Mouse (Mus musculus): ENCODE measurements at regions not wholly inside any gene's neighbourhood (a gene's known extent, or its start where the extent isn't known, plus 50 kb on each side); places are given as distances from the start of the nearest gene placed in this dataset.

DNA sequence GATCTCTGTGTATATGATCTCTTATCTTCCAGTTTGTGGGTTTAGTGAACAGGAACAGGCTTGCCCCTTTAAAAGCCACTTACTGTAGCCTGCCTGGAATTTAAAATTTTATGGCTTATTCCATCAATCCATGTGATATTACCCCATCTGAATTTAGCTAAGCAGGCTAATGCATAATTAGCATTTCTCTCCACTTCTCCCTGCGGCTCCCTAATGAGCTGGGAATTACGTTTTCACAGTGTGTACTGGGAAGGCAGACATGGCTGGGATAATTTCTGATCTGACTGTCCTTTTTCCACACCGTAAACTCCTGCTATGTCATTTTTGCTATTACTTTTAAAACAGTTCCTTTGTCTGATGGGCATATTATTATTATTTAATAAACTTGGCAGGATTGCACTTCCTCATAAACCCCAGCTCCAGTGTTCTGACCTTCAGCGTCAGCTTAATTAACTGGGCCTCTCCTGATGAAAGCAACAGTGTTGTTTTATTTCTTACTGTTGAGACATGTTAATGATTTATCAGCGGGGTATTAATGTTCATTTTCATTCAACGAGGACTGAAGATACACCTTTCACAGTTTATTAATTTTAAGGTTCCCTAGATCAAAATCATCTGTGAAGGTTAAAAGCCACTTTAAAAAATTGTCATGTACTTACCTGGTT, 185.4 kb upstream of the Lcorl start:
- no peak overlapping the region for H3K9ac ChIP-seq (ENCODE audit: low read length)
- WGBS: 61% methylated on average over 6 of the region's 6 CpGs
- H3K4me2 ChIP-seq (ENCODE audit: low read depth, low read length): no peak overlapping the region
- no peak overlapping the region for H3K27ac ChIP-seq (ENCODE audit: low read length)
- ATAC-seq (ENCODE audit: low read depth): no peak
- no peaks in the 10 kb centered on the region for H3K9me3 ChIP-seq (ENCODE audit: control insufficient read depth, low read length)
- H3K27me3 ChIP-seq (ENCODE audit: control insufficient read depth, insufficient read depth, low read depth, low read length): no peaks in the 10 kb centered on the region
- H3K36me3 ChIP-seq (ENCODE audit: control insufficient read depth, insufficient read depth, low read length): no peaks in the 10 kb centered on the region
- H3K4me1 ChIP-seq (replicated peaks; ENCODE audit: control insufficient read depth, insufficient read depth, low read length): no peaks in the 10 kb centered on the region
- no peak overlapping the region for H3K4me3 ChIP-seq (ENCODE audit: low read length)

DNA sequence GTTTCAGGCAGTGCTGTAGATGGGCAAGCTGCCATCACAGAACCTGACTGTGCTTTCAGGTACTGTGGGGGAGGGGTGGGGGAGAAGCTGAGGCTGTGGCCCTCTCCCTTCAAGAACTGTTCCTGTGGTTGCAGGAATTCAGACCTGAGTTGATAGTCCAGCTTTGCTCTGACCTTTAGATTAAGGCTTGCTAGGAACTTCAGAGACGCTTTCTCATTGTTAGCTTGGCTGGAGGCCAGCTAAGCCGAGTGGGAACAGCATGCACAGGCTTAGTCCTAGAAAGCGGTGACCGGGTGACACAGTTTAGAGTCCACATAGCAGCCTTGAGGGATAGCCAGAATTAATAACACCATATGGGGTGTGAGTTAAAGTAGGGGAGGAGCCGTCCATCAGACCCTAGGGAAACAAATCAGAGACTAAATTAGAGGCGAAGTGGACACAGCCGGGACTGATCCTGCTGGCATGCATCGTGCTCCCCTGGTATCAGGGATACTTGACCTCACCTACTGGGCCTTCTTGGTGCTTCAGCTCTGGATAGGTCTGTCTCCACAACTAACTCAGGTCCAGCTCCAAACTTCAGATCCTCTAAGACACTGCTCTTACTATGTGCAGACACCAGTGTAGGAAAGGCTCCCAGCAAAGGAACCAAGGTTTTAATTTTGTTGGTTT, 175.7 kb upstream of the Lcorl start:
- no peaks in the 10 kb centered on the region for H3K27me3 ChIP-seq (ENCODE audit: control insufficient read depth, insufficient read depth, low read depth, low read length)
- no peak overlapping the region for H3K27ac ChIP-seq (ENCODE audit: low read length)
- H3K9me3 ChIP-seq (ENCODE audit: control insufficient read depth, low read length): no peaks in the 10 kb centered on the region
- no peak overlapping the region for H3K4me3 ChIP-seq (ENCODE audit: low read length)
- H3K9ac ChIP-seq (ENCODE audit: low read length): no peak overlapping the region
- peaks cover 4% of the 10 kb centered on the region for H3K4me1 ChIP-seq (replicated peaks; ENCODE audit: control insufficient read depth, insufficient read depth, low read length)
- WGBS: 22% methylated on average over 8 of the region's 8 CpGs
- H3K36me3 ChIP-seq (ENCODE audit: control insufficient read depth, insufficient read depth, low read length): no peaks in the 10 kb centered on the region
- peak overlapping the region; percentile 17; the same call in 1 of the 2 replicates for H3K4me2 ChIP-seq (ENCODE audit: low read depth, low read length)
- ATAC-seq (ENCODE audit: low read depth): peak; percentile 82

DNA sequence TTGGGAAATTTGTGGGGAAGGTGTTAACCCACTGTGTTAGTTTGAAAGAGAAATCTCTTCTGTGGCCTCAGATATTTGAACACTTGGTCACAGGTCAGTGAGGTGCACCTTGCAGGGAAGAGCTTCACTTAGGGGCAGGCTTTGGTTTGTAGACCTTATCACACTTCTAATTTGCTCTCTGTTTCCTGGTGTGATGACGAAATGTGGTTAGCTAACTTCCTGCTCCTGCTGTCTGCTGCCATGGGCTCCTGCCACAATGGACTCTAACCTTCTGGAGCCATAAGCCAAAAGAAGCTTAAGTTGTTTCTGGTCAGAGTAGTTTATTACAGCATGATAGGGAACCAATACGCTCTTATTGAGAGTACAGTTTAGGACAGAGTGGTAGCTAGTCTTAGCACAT, 174.8 kb upstream of the Lcorl start:
- Histone ChIP-seq H3K27ac (ENCODE audit: low read length) (no peak overlapping the region), H3K4me2 (ENCODE audit: low read depth, low read length) (no peak overlapping the region), H3K9ac (ENCODE audit: low read length) (no peak overlapping the region), H3K27me3 (ENCODE audit: control insufficient read depth, insufficient read depth, low read depth, low read length) (no peaks in the 10 kb centered on the region), H3K9me3 (ENCODE audit: control insufficient read depth, low read length) (no peaks in the 10 kb centered on the region), H3K4me1 (replicated peaks; ENCODE audit: control insufficient read depth, insufficient read depth, low read length) (peaks cover 4% of the 10 kb centered on the region), H3K4me3 (ENCODE audit: low read length) (no peak overlapping the region), H3K36me3 (ENCODE audit: control insufficient read depth, insufficient read depth, low read length) (no peaks in the 10 kb centered on the region)
- 80% methylated on average over 2 of the region's 2 CpGs for WGBS
- no peak for ATAC-seq (ENCODE audit: low read depth)

DNA sequence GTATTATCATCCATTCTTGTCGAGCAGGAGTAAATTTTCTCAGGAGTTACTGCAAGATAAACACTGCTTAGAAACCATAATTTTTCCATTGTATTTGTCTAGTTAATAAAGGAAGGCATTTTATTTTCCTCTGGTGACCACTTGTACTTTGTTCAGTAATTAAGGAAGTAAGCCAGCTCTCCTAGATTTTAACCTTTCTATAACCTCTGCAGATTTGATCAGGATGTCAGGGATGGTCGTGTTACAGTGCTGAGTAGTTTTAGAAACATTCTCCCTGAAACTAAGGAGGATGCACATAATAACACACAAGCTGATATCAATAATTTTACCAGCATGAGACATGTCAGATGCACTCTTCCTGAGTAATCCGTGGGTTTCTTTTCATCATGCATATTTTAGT, 166.7 kb upstream of the Lcorl start:
- Histone ChIP-seq H3K36me3 (ENCODE audit: control insufficient read depth, insufficient read depth, low read length) (no peaks in the 10 kb centered on the region), H3K4me3 (ENCODE audit: low read length) (no peak overlapping the region), H3K9me3 (ENCODE audit: control insufficient read depth, low read length) (no peaks in the 10 kb centered on the region), H3K27me3 (ENCODE audit: control insufficient read depth, insufficient read depth, low read depth, low read length) (no peaks in the 10 kb centered on the region), H3K4me1 (replicated peaks; ENCODE audit: control insufficient read depth, insufficient read depth, low read length) (no peaks in the 10 kb centered on the region), H3K9ac (ENCODE audit: low read length) (no peak overlapping the region), H3K27ac (ENCODE audit: low read length) (no peak overlapping the region), H3K4me2 (ENCODE audit: low read depth, low read length) (no peak overlapping the region)
- 37% methylated on average over 3 of the region's 3 CpGs for WGBS
- ATAC-seq (ENCODE audit: low read depth): no peak

DNA sequence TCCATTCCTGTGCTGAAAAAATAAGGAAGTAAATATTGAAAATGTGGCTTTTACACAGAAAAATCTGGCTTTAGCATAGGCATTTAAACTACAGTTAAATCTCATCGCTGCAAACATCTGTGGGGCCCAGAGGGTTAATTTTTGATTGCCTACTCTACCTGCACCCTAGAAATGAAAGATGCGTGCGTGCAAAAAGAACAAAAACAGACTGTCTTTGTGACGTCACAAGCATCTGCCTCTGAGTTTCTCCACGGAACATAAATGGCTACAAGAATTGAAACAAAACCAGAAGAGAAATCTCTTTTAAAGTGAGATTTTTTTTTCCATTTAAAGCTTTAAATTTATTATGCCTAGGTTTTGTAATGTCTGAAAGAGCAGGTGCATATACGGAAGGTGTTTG, 166.0 kb upstream of the Lcorl start:
- H3K9me3 ChIP-seq (ENCODE audit: control insufficient read depth, low read length): no peaks in the 10 kb centered on the region
- no peaks in the 10 kb centered on the region for H3K27me3 ChIP-seq (ENCODE audit: control insufficient read depth, insufficient read depth, low read depth, low read length)
- H3K4me3 ChIP-seq (ENCODE audit: low read length): no peak overlapping the region
- H3K9ac ChIP-seq (ENCODE audit: low read length): no peak overlapping the region
- H3K4me1 ChIP-seq (replicated peaks; ENCODE audit: control insufficient read depth, insufficient read depth, low read length): no peaks in the 10 kb centered on the region
- H3K4me2 ChIP-seq (ENCODE audit: low read depth, low read length): no peak overlapping the region
- WGBS: 63% methylated on average over 6 of the region's 6 CpGs
- ATAC-seq (ENCODE audit: low read depth): no peak
- H3K27ac ChIP-seq (ENCODE audit: low read length): no peak overlapping the region
- no peaks in the 10 kb centered on the region for H3K36me3 ChIP-seq (ENCODE audit: control insufficient read depth, insufficient read depth, low read length)

DNA sequence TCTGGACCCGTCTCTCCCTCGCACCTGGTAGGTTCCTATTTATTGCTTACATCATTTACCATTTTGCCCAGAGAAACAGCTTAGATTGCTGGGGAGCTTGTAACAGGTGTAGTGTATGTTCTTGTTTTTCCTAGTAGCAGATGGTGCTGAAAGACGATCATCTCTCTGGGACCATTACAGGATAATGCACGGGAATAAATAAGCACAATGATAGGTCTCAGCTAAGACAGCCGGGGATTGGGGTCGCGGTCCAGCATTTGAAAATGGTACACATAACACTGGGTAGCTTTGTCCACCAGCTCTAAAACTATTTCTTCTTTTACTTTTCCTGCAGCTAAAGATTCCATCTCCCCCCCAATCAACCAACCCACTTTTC, 164.6 kb upstream of the Lcorl start:
- H3K27me3 ChIP-seq (ENCODE audit: control insufficient read depth, insufficient read depth, low read depth, low read length): no peaks in the 10 kb centered on the region
- H3K4me1 ChIP-seq (replicated peaks; ENCODE audit: control insufficient read depth, insufficient read depth, low read length): no peaks in the 10 kb centered on the region
- H3K27ac ChIP-seq (ENCODE audit: low read length): no peak overlapping the region
- 81% methylated on average over 7 of the region's 7 CpGs for WGBS
- H3K4me3 ChIP-seq (ENCODE audit: low read length): no peak overlapping the region
- H3K9me3 ChIP-seq (ENCODE audit: control insufficient read depth, low read length): no peaks in the 10 kb centered on the region
- no peak overlapping the region for H3K9ac ChIP-seq (ENCODE audit: low read length)
- H3K4me2 ChIP-seq (ENCODE audit: low read depth, low read length): no peak overlapping the region
- H3K36me3 ChIP-seq (ENCODE audit: control insufficient read depth, insufficient read depth, low read length): no peaks in the 10 kb centered on the region
- no peak for ATAC-seq (ENCODE audit: low read depth)

DNA sequence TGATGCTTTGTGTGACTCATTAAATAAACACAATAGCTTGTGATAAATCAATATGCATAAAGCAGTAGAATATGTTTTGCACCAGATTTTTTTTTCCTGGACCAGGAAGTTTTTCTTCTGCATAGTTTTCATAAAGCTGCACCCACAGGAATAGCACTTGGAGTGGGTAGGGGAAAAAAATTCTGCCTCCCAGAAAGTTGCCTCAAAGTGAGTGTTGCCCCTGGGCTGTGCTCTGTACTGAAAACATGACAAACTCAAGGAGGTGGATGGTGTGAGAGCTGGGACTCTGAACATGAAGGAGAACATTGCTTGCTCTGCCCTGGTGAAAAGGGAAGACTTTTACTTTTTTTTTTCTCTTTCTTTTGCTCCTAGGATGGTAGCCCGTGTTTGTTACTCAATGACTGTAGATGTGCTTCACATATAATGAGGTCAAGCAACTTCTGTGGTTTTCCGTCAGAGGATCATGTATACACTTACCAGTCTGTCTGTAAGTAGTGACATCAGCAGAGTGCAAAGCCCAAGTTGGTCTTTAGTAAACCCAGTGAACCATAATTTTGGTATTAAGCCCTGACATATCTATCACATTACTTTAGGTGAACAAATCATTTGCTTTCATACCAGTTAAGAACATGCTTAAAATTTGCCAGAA, 164.1 kb upstream of the Lcorl start:
- ATAC-seq (ENCODE audit: low read depth): no peak
- Histone ChIP-seq H3K4me1 (replicated peaks; ENCODE audit: control insufficient read depth, insufficient read depth, low read length) (no peaks in the 10 kb centered on the region), H3K4me3 (ENCODE audit: low read length) (no peak overlapping the region), H3K27me3 (ENCODE audit: control insufficient read depth, insufficient read depth, low read depth, low read length) (no peaks in the 10 kb centered on the region), H3K9me3 (ENCODE audit: control insufficient read depth, low read length) (no peaks in the 10 kb centered on the region), H3K4me2 (ENCODE audit: low read depth, low read length) (no peak overlapping the region), H3K36me3 (ENCODE audit: control insufficient read depth, insufficient read depth, low read length) (no peaks in the 10 kb centered on the region), H3K27ac (ENCODE audit: low read length) (no peak overlapping the region), H3K9ac (ENCODE audit: low read length) (no peak overlapping the region)
- 69% methylated on average over 2 of the region's 2 CpGs for WGBS

DNA sequence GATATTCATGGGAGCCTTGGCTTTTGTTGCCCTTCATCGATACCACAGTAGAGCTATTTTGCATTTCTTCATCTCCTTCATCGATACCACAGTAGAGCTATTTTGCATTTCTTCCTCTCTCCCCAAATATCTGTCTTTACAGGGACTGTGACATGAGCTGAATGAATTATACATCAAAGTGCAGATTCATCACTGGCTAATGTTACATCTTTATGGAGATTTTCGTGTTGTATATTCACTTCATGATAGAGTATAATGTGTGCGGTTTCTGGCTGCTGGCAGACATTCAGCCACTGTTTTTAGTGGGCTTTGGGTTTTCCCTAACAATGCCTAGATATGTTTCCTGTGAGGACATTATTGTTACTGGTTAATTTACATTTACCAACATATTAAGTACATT, 162.8 kb upstream of the Lcorl start:
- Histone ChIP-seq H3K4me3 (ENCODE audit: low read length) (no peak overlapping the region), H3K27ac (ENCODE audit: low read length) (no peak overlapping the region), H3K4me1 (replicated peaks; ENCODE audit: control insufficient read depth, insufficient read depth, low read length) (no peaks in the 10 kb centered on the region), H3K9me3 (ENCODE audit: control insufficient read depth, low read length) (no peaks in the 10 kb centered on the region), H3K9ac (ENCODE audit: low read length) (no peak overlapping the region), H3K27me3 (ENCODE audit: control insufficient read depth, insufficient read depth, low read depth, low read length) (no peaks in the 10 kb centered on the region), H3K4me2 (ENCODE audit: low read depth, low read length) (no peak overlapping the region), H3K36me3 (ENCODE audit: control insufficient read depth, insufficient read depth, low read length) (no peaks in the 10 kb centered on the region)
- 78% methylated on average over 4 of the region's 4 CpGs for WGBS
- no peak for ATAC-seq (ENCODE audit: low read depth)

DNA sequence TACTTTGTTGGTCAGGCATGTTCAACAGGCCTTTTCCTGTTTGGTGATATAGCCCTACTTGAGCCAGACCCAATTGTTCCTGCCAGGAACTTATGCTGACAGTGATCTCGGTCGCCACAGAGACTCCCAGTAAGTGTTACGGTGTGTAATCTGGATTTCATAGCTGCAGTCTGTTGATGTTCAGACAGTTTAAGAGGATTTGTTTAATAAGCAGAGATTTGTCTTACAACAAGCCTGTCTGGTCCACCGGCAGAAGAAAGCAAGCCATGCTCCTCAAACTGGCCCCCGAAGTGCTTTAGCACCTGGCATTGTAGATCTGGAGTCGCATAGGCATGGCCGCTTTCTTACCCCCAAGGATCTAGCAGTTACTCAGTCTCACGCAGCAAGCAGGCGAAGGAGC, 150.0 kb upstream of the Lcorl start:
- Histone ChIP-seq H3K27ac (ENCODE audit: low read length) (no peak overlapping the region), H3K4me3 (ENCODE audit: low read length) (no peak overlapping the region), H3K36me3 (ENCODE audit: control insufficient read depth, insufficient read depth, low read length) (no peaks in the 10 kb centered on the region), H3K4me1 (replicated peaks; ENCODE audit: control insufficient read depth, insufficient read depth, low read length) (no peaks in the 10 kb centered on the region), H3K9ac (ENCODE audit: low read length) (no peak overlapping the region), H3K27me3 (ENCODE audit: control insufficient read depth, insufficient read depth, low read depth, low read length) (no peaks in the 10 kb centered on the region), H3K4me2 (ENCODE audit: low read depth, low read length) (no peak overlapping the region), H3K9me3 (ENCODE audit: control insufficient read depth, low read length) (no peaks in the 10 kb centered on the region)
- no peak for ATAC-seq (ENCODE audit: low read depth)
- WGBS: 77% methylated on average over 9 of the region's 9 CpGs

All from lung, embryonic 16.5 days (tissue).